Mouse (Mus musculus) intestine, postnatal 0 days (tissue): ENCODE results near the gene Rhog. TPM values are rescaled to one million over a fixed set of nuclear protein-coding genes. Genes with fewer than 3 reads are reported as not detected.
"Not testable (repeated sequence)": the region's sequence is repeated elsewhere in the genome, so short reads cannot be mapped to it uniquely, and the experiment has no call there.

Experiments used
- ATAC-seq: fragments of 200-750 bp; cut with Nextera tagmentation; 2 replicates; pipeline ENCODE4 v1.8.0; 2017; ENCODE audit warnings: mild to moderate bottlenecking, moderate TSS enrichment, moderate library complexity
- H3K27ac ChIP-seq: fragments of 300-500 bp; sonication (generic); 2 replicates; pipeline ENCODE4 v1.5.1; 2014; ENCODE audit warnings: mild to moderate bottlenecking, low read depth, low read length, moderate library complexity
- H3K27me3 ChIP-seq: fragments of 300-500 bp; sonication (generic); replicated peaks from 2 replicates; pipeline ENCODE4 v1.6.1; 2014; ENCODE audit warnings: low read length, mixed read lengths; ENCODE audit not compliant: control insufficient read depth, insufficient read depth
- H3K36me3 ChIP-seq: fragments of 300-500 bp; sonication (generic); 2 replicates; pipeline ENCODE4 v1.6.1; 2014; ENCODE audit warnings: mild to moderate bottlenecking, moderate library complexity; ENCODE audit not compliant: control insufficient read depth, insufficient read depth
- H3K4me1 ChIP-seq: fragments of 300-500 bp; sonication (generic); replicated peaks from 2 replicates; pipeline ENCODE4 v1.6.1; 2014; ENCODE audit warnings: antibody characterized with exemption, low read length, mixed read lengths; ENCODE audit not compliant: control insufficient read depth, insufficient read depth
- H3K4me2 ChIP-seq: fragments of 300-500 bp; sonication (generic); replicated peaks from 2 replicates; pipeline ENCODE4 v1.6.1; 2014; ENCODE audit warnings: low read depth, mild to moderate bottlenecking, moderate library complexity
- H3K4me3 ChIP-seq: fragments of 300-500 bp; sonication (generic); 2 replicates; pipeline ENCODE4 v1.5.1; 2014; ENCODE audit warnings: low read depth, low read length
- H3K9ac ChIP-seq: fragments of 300-500 bp; sonication (generic); 2 replicates; pipeline ENCODE4 v1.6.1; 2014; ENCODE audit warnings: mild to moderate bottlenecking, low read depth, low read length
- H3K9me3 ChIP-seq: fragments of 300-500 bp; sonication (generic); 2 replicates; pipeline ENCODE4 v1.6.1; 2016; ENCODE audit warnings: mixed run types; ENCODE audit not compliant: control insufficient read depth
- CTCF ChIP-seq: sonication (generic); IDR thresholded peaks from 2 replicates; pipeline ENCODE4 v1.5.1; 2016; ENCODE audit warnings: low read depth, mild to moderate bottlenecking, control low read depth, antibody characterized with exemption, moderate library complexity
- WGBS: fragments of 180-500 bp; shearing (Covaris S2); extraction: QIAGEN DNeasy Blood & Tissue Kit; methylation state at CpG from one replicate; pipeline ENCODE4 v1.1.7; 2014; 5-methylcytosine and 5-hydroxymethylcytosine counted together
- polyA plus RNA-seq: library from polyadenylated mRNA; unstranded; fragments of >200 nt; fragmentation: Nextera tagmentation; extraction: Ambion mirVana; gene quantifications from 2 replicates; pipeline ENCODE4 v1.2.1, GENCODE M21; 2015

Rhog gene
- polyA plus RNA-seq, 1 experiment from 2014 or later = 74.2 TPM

DNA sequence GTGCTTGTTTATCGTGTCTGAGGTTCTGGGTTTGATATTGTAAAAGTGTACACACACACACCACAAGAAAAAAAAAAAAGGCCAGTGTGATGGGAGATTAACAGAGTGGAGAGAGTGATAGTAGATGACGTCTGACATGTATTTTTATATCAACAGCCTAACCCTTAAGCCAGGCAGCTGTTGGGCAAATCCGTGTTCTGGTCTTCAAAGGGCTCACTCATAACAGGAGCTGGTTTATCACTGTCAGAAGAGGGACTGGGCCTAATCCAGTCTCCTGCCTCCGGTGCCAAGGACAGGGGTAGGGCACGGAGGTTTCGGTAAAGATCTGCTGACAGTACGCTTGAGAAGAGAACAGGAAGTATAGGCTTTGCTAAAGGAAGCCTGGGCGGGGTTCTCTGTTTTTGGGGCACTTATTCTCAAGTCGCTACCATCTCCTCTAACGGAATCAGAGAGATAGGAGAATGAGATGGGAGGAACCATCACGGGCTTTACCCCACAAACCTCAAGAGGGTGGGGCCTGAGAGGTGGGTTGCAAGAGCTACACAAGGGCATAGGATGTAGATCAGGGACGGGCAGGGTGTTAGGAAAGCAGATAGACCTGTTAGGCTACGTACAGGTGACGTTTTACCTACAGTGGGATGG is 10.7 kb upstream of the Rhog start:
- Histone ChIP-seq H3K27me3 (no peaks in the 10 kb centered on the region), H3K9ac (peak overlapping the region; percentile 7; the same call in 1 of the 2 replicates), H3K27ac (no peak overlapping the region), H3K36me3 (no peaks in the 10 kb centered on the region), H3K4me3 (peak overlapping the region; percentile 87; the same call in 1 of the 2 replicates), H3K9me3 (no peaks in the 10 kb centered on the region), H3K4me1 (0 out of 2 replicates have a peak, but pooled peaks cover 6% of the 10 kb centered on the region), H3K4me2 (peak overlapping the region; percentile 90)
- ATAC-seq = peak; percentile 3; the same call in 1 of the 2 replicates
- WGBS = 46% methylated on average over 14 of the region's 14 CpGs
- no peak for TF ChIP-seq CTCF

DNA sequence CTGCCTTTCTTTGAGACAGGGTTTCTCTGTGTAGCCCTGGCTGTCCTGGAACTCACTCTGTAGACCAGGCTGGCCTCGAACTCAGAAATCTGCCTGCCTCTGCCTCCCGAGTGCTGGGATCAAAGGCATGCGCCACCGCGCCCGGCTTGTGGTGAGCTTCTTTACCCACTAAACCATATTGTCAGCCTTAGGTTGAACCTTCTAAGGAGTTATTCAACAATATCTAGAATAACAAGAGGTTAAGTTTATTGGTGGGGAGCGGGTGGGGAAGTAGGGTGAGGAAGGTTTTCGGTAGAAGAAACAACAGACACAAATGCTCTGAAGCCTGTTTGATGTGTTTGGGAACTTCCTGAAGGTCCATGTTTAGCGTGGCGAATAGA is 10.2 kb upstream of the Rhog start:
- H3K27ac ChIP-seq, H3K4me2 ChIP-seq, H3K4me1 ChIP-seq, H3K27me3 ChIP-seq, H3K9me3 ChIP-seq, H3K36me3 ChIP-seq, ATAC-seq, H3K9ac ChIP-seq, H3K4me3 ChIP-seq: not testable (repeated sequence)
- WGBS = 88% methylated on average over 10 of the region's 10 CpGs

DNA sequence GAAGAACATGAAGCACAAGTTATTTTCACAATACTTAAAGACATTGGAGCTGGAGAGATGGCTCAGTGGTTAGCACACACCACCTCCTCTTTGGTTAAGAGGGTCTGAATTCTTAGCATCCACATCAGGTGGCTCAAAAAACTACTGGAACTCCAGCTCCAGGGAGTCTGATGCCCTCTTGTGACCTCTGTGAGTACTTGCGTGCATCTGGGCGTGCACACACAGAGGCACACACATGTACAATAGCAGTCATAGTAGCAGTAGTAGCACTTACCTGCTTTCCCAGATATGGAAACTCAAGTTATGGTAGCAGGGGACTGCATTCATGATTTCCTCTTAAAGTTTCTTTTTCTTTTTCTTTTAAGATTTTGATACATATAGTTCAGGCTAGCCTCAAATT is 7.2 kb upstream of the Rhog start:
- Histone ChIP-seq H3K27ac (no peak overlapping the region), H3K4me3 (no peak overlapping the region), H3K9ac (no peak overlapping the region), H3K36me3 (no peaks in the 10 kb centered on the region), H3K4me2 (no peak overlapping the region), H3K9me3 (no peaks in the 10 kb centered on the region), H3K4me1 (no peaks in the 10 kb centered on the region), H3K27me3 (no peaks in the 10 kb centered on the region)
- peak; percentile 25; the same call in 1 of the 2 replicates for TF ChIP-seq CTCF
- 94% methylated on average over 2 of the region's 2 CpGs for WGBS
- no peak for ATAC-seq

DNA sequence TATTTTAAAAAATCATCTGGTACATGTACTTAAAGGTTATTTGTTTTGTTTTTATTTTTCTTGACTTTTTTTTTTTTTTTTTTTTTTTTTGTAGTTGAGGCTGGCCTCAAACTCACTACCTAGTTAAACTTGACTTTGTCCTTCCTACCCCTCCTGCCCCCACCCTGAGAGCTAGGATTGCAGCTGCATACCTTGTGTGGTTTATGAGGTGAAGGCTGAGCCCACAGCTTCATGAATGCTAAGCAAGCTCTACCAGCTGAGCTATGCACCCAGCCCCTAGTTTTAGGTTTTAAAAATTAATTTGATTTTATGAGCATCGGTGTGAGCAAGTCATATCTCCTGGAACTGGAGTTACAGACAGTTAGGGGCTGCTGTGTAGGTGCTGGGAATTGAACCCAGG is 4.7 kb upstream of the Rhog start:
- no peak for TF ChIP-seq CTCF
- Histone ChIP-seq H3K4me2 (no peak overlapping the region), H3K36me3 (no peaks in the 10 kb centered on the region), H3K27me3 (no peaks in the 10 kb centered on the region), H3K27ac (no peak overlapping the region), H3K9me3 (no peaks in the 10 kb centered on the region), H3K4me3 (no peak overlapping the region), H3K9ac (no peak overlapping the region), H3K4me1 (no peaks in the 10 kb centered on the region)
- ATAC-seq = no peak
- WGBS = 94% methylated on average over 1 of the region's 1 CpGs

DNA sequence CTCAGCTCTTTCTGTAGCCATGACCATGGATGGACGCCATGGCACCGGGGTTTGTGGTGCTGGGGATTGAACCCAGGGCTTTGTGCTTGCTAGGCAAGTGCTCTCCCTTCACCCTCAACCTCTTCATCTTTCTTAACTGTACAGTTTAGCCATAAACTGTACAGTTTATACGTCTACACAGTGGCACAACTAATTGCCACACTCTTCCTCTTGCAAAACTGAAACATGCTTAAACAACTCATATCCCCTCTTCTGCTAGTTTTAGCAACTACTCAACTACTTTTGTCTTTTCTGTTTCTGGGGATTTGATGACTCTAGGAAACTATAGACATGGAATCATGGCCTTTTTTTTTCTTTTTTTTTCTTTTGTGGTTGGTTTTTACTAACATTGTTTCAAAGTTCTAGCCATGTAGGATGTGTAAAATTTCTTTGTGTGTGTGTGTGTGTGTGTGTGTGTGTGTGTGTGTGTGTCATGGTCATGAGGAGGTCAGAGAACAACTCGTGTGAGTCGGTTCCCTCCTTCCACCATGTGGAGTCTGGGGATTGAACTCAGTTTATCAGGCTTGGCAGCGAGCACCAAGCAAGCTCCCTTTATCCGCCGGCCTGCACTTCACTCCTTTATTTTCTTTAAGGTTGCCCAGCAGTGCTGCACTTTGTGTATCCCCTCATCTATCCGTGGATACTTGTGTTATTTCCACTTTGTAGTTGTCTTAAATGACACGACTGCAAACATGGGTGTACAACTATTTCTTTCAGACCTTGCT is 4.0 kb upstream of the Rhog start:
- no peak overlapping the region for H3K4me3 ChIP-seq
- no peaks in the 10 kb centered on the region for H3K9me3 ChIP-seq
- H3K27ac ChIP-seq = no peak overlapping the region
- no peak overlapping the region for H3K9ac ChIP-seq
- no peaks in the 10 kb centered on the region for H3K4me1 ChIP-seq
- no peak for TF ChIP-seq CTCF
- H3K27me3 ChIP-seq = no peaks in the 10 kb centered on the region
- no peak overlapping the region for H3K4me2 ChIP-seq
- no peaks in the 10 kb centered on the region for H3K36me3 ChIP-seq
- 82% methylated on average over 10 of the region's 10 CpGs for WGBS
- no peak for ATAC-seq

DNA sequence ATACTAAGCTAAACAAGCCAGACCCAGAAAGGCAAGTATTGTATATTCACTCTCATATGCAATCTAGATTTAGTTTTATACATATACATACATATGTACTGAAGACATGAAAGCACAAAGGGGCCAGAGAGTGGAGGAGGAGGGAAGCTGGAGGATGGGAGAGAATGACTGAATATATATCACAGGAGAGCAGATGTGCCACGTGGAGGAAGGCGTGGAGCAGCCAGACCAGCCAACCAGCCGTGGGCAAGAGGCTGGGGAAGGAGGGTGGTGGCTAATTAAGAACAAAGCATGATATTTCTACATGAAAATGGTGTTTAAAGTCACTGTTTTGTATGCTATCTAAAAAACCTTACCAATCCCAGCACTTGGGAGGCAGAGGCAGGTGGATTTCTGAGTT is 2.9 kb upstream of the Rhog start:
- no peak overlapping the region for H3K9ac ChIP-seq
- no peaks in the 10 kb centered on the region for H3K27me3 ChIP-seq
- no peak overlapping the region for H3K4me2 ChIP-seq
- H3K9me3 ChIP-seq = no peaks in the 10 kb centered on the region
- no peaks in the 10 kb centered on the region for H3K4me1 ChIP-seq
- TF ChIP-seq CTCF = no peak
- H3K36me3 ChIP-seq = no peaks in the 10 kb centered on the region
- no peak for ATAC-seq
- no peak overlapping the region for H3K27ac ChIP-seq
- WGBS = 61% methylated on average over 3 of the region's 3 CpGs
- no peak overlapping the region for H3K4me3 ChIP-seq
